Mouse (Mus musculus): ENCODE results near the gene Tmem223.

Tmem223 gene

GRCm38 (mm10) chr19:8803204-8803780 is 32.5 kb downstream of the Tmem223 start:
- no peak for DNase-seq (ENCODE audit: low read depth, low spot score)

GRCm38 (mm10) chr19:8803879-8804660 is 33.3 kb downstream of the Tmem223 start:
- DNase-seq (ENCODE audit: low read depth, low spot score) = no peak

- peak; percentile 82 for DNase-seq (ENCODE audit: low read depth, low spot score)
Observed at GRCm38 (mm10) chr19:8806810-8807209, 36.0 kb downstream of the Tmem223 start.

- DNase-seq (ENCODE audit: low read depth, low spot score) = no peak
Observed at GRCm38 (mm10) chr19:8815812-8816211, 45.0 kb downstream of the Tmem223 start.

- DNase-seq (ENCODE audit: low read depth, low spot score) = no peak
Observed at GRCm38 (mm10) chr19:8817001-8817400, 46.2 kb downstream of the Tmem223 start.

- peak; percentile 54 for DNase-seq (ENCODE audit: low read depth, low spot score)
Observed at GRCm38 (mm10) chr19:8818301-8818798, 47.6 kb downstream of the Tmem223 start.

DNA sequence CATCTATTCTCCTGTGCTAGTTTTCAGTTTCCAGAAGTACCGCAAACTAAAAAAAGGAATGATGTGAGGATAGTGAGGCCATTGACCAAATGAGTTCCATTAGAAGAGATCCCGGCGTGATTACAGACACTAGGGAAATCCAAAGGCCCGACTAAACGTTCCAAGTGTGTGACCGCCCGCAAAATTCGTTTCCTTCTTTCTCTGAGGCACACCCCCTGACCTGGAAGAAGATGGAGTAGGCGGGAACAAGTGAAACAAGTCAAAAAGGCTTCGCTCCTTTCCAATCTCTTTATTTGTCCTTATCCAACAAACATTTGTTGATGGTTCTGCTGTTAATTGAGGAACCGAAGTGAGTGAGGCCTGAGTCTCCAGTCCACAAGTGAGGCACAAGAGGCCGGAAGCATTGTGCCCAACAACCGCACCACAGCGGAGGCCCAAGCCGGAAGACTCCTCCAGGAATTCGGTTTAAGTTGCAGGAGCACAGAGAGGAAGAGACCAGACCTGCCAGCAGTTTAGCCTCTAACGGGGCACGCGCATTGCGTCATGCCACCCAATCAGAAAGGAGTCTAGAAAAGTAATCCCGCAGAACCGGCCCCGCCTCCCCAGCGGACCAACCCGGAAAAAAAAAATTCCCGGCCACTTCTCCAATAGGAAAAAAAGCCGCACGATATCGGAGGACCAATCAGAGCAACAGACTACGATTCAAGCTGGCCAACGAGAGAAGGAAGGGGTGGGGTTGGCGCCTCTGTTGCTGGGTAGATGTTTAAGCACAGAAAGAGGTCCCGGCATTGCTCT is 48.2 kb downstream of the Tmem223 start, which contains the start of gene Ttc9c:
Ttc9c (minus strand) TSS at position 533 of the 795 bp plus-strand sequence.
- peak; percentile 98 for DNase-seq (ENCODE audit: low read depth, low spot score)

DNA sequence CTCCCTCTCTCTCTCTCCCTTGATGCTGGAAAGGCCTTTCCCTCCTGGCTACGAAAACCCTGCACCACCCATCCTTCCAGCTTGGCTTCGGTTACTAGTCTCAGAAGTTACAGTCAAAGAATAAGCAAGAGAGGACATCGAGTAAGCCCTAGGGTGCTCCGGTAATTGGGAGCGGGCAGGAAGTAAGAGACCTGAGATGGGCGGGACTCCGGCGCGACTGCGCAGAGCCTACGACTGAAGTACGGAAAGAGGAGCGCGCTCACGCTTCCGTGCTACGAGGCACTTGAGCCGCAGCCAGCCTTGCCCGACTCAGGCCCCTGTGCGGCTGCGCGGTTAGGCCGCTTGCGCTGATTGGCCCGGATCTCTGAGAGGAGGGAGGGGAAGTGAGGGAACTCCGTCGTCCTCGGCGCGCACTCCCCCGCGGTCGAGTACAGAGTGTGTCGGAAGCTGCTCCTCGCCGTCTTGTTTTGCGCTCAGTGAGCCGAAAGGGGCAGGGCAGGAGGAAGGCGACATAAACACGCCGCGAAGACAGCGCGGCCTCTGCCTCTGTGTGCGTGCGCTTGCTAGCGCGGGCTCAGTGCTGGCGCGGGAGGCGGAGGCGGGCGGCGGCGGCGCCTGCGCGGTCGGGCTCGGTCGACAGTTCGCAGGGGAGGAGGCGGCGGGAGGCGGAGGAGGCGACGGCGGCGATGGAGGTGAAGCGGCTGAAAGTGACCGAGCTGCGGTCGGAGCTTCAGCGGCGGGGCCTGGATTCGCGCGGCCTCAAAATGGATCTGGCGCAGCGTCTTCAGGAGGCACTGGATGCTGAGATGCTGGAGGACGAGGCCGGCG is 49.0 kb downstream of the Tmem223 start, which contains the start of gene Hnrnpul2:
Hnrnpul2 (plus strand) TSS at position 415 of the 828 bp plus-strand sequence.
- DNase-seq (ENCODE audit: low read depth, low spot score) = peak; percentile 100

DNA sequence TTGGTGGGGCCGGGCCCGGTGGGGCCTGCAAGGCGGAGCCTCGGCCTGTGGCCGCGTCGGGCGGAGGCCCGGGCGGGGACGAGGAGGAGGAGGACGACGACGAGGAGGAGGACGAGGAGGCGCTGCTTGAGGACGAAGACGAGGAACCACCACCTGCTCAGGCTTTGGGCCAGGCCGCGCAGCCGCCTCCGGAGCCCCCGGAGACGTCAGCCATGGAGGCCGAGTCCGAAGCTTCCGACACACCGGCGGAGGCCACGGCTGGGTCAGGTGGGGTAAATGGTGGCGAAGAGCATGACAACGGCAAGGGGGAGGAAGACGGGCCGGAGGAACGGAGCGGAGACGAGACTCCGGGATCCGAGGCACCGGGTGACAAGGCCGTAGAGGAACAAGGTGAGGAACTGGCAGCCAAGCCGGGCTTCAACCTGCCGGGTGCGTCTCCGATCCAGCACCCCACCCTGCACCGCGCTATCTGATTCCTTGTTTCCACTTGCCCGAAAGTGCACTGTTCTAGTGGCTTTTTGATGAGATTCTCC is 49.7 kb downstream of the Tmem223 start:
- DNase-seq (ENCODE audit: low read depth, low spot score) = no peak

- peak; percentile 26 for DNase-seq (ENCODE audit: low read depth, low spot score)
Observed at GRCm38 (mm10) chr19:8821146-8821545, 50.4 kb downstream of the Tmem223 start.
